Mouse (Mus musculus): ENCODE data around the gene Slit3. TPM values are rescaled to one million over a fixed set of nuclear protein-coding genes. Genes with fewer than 3 reads are reported as not detected.

Gene Slit3
- total RNA-seq (2023) = under 1 TPM; 0.44 to 0.75 TPM

DNA sequence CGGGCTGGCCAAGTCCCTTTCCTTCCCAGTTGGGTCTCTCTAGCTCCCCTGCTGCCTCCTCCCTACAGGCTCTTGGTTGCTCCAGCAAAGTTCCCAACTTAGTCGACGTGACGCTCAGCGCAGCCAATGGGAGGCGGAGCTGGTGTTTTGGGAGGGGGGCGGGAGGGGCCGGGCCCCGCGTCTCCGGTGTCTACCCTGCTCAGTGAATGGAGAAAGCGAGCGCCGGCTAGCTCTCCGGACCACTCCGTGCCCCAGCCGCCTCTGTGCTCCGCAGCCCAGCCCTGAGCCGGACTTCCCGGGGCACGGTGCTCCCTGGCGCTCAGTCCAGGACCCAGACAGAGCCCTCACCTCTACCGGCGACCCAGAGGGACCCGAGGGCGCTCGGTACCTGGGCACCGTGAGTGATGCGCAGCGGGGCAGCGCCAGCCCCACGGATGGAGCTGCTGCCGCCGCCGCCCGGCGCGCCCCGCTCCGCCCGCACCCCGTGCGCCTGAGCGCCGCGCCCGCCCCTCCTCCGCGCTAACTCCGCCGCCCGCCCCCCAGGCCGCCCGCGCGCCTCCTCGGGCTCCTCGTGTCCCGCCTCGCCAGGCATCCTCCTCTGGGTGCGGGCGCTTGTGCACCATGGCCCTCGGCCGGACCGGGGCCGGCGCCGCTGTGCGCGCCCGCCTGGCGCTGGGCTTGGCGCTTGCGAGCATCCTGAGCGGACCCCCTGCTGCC, at the start of gene Slit3:
Slit3 (plus strand) TSS at position 331 of the 717 bp plus-strand sequence.

Data from B cell, adult 67 days (primary cell).